Mouse (Mus musculus) adrenal gland, postnatal 4 days (tissue): ENCODE results near the gene Lactb. TPM values are rescaled to one million over a fixed set of nuclear protein-coding genes. Genes with fewer than 3 reads are reported as not detected.

ENCODE experiments used
- total RNA-seq, 2 experiments: library from RNA; stranded (reverse); gene quantifications; 2 replicates each; pipeline ENCODE4 v1.2.3; 2021

Lactb gene
- total RNA-seq, 2 experiments from 2014 or later, result 14.5 TPM

Other genes starting within 250 kb of the Lactb start
- 1 to 10 TPM; 6.0 to 6.8 TPM for gene Aph1b, start 180.0 kb downstream of the Lactb start, total RNA-seq
- under 1 TPM; 0.36 to 0.45 TPM for gene Gm10647, start 178.4 kb downstream of the Lactb start, total RNA-seq
- 10 to 100 TPM in 1 of 2 experiments, 1 to 10 TPM in 1; 9.6 to 10.4 TPM for gene Aph1c, start 140.8 kb downstream of the Lactb start, total RNA-seq
- gene Rab8b, start 55.8 kb downstream of the Lactb start, total RNA-seq, result 10 to 100 TPM; 27.5 to 28.2 TPM
- gene Rps27l, start 29.4 kb downstream of the Lactb start, total RNA-seq, result 100 to 1,000 TPM; 301 to 308 TPM
- gene Tpm1, start 73.9 kb upstream of the Lactb start, total RNA-seq, result 100 to 1,000 TPM; 322 to 392 TPM